Mouse (Mus musculus): Measurements from ENCODE around the gene Akr1b3.

GRCm38 (mm10) chr6:34355841-34356240 lies 38.6 kb upstream of the Akr1b3 start:
- TF ChIP-seq CTCF (IDR thresholded peaks at IDR 0.05; ENCODE audit: borderline replicate concordance, control insufficient read depth, extremely low read depth, insufficient read depth, low read length, poor library complexity) (no peak), POLR2A (IDR thresholded peaks at IDR 0.05; ENCODE audit: control insufficient read depth, extremely low read depth, insufficient read depth, low read length, poor library complexity) (no peak)

Measured in thymus, adult 2 months (tissue).